Mouse (Mus musculus) kidney, adult 2 months (tissue): ENCODE measurements around the gene Crebl2.

Source experiments
- CTCF ChIP-seq: fragments of 200-500 bp; conservative IDR thresholded peaks from 2 replicates; pipeline ENCODE4 v1.5.1; 2011; ENCODE audit warnings: low read depth, mild to moderate bottlenecking, control low read depth, low read length, moderate library complexity, mixed read lengths; ENCODE audit not compliant: insufficient read depth, insufficient read length
- POLR2A ChIP-seq: fragments of 200-500 bp; IDR thresholded peaks from one replicate; pipeline ENCODE4 v1.6.1; 2011; ENCODE audit warnings: low read depth, low read length, control low read depth

- TF ChIP-seq CTCF, result no peak
- TF ChIP-seq POLR2A, result no peak
Observed at GRCm38 (mm10) chr6:134870209-134870742, 40.3 kb downstream of the Crebl2 start.
